Mouse (Mus musculus): ENCODE data around the gene Pip5k1b.

Gene Pip5k1b

GRCm38 (mm10) chr19:24416975-24417658 lies 138.6 kb downstream of the Pip5k1b start:
- no peak for DNase-seq (ENCODE audit: low spot score)

GRCm38 (mm10) chr19:24415778-24416621 lies 139.7 kb downstream of the Pip5k1b start:
- DNase-seq (ENCODE audit: low spot score): no peak

- DNase-seq (ENCODE audit: low spot score): no peak
Observed at GRCm38 (mm10) chr19:24408863-24409564, 146.7 kb downstream of the Pip5k1b start.

- DNase-seq (ENCODE audit: low spot score): no peak
Observed at GRCm38 (mm10) chr19:24404716-24405115, 151.0 kb downstream of the Pip5k1b start.

GRCm38 (mm10) chr19:24403245-24403644 lies 152.4 kb downstream of the Pip5k1b start:
- DNase-seq (ENCODE audit: low spot score): no peak

- DNase-seq (ENCODE audit: low spot score): no peak
Observed at GRCm38 (mm10) chr19:24393920-24394319, 161.8 kb downstream of the Pip5k1b start.

- DNase-seq (ENCODE audit: low spot score): no peak
Observed at GRCm38 (mm10) chr19:24391519-24392251, 164.0 kb downstream of the Pip5k1b start.

GRCm38 (mm10) chr19:24386956-24387865 lies 168.5 kb downstream of the Pip5k1b start:
- DNase-seq (ENCODE audit: low spot score): no peak

GRCm38 (mm10) chr19:24378470-24378869 lies 177.2 kb downstream of the Pip5k1b start:
- no peak for DNase-seq (ENCODE audit: low spot score)

- no peak for DNase-seq (ENCODE audit: low spot score)
Observed at GRCm38 (mm10) chr19:24371763-24372640, 183.7 kb downstream of the Pip5k1b start.

GRCm38 (mm10) chr19:24368419-24368818 lies 187.3 kb downstream of the Pip5k1b start:
- DNase-seq (ENCODE audit: low spot score): no peak

- no peak for DNase-seq (ENCODE audit: low spot score)
Observed at GRCm38 (mm10) chr19:24367722-24368121, 187.9 kb downstream of the Pip5k1b start.

GRCm38 (mm10) chr19:24366747-24367146 lies 188.9 kb downstream of the Pip5k1b start:
- no peak for DNase-seq (ENCODE audit: low spot score)

GRCm38 (mm10) chr19:24362626-24363321 lies 192.9 kb downstream of the Pip5k1b start:
- no peak for DNase-seq (ENCODE audit: low spot score)

- no peak for DNase-seq (ENCODE audit: low spot score)
Observed at GRCm38 (mm10) chr19:24359270-24359669, 196.4 kb downstream of the Pip5k1b start.

GRCm38 (mm10) chr19:24352298-24352959 lies 203.2 kb downstream of the Pip5k1b start:
- DNase-seq (ENCODE audit: low spot score): no peak

GRCm38 (mm10) chr19:24344501-24344900 lies 211.2 kb downstream of the Pip5k1b start:
- DNase-seq (ENCODE audit: low spot score): no peak

GRCm38 (mm10) chr19:24342786-24343185 lies 212.9 kb downstream of the Pip5k1b start:
- no peak for DNase-seq (ENCODE audit: low spot score)
